Mouse (Mus musculus) hindbrain, embryonic 11.5 days (tissue): ENCODE measurements around the gene Tlr6. TPM values are rescaled to one million over a fixed set of nuclear protein-coding genes. Genes with fewer than 3 reads are reported as not detected.

Source experiments
- ATAC-seq: fragments of 200-750 bp; cut with Nextera tagmentation; 2 replicates; pipeline ENCODE4 v1.8.0; 2017; ENCODE audit warnings: mild to moderate bottlenecking, moderate TSS enrichment, moderate library complexity; ENCODE audit not compliant: low FRiP score
- DNase-seq: peaks from one replicate; pipeline ENCODE4 v3.0.0-alpha.2; 2015; ENCODE audit warnings: low spot score
- H3K27ac ChIP-seq: fragments of 300-500 bp; sonication (generic); 2 replicates; pipeline ENCODE4 v1.5.1; 2014; ENCODE audit warnings: mild to moderate bottlenecking, low read depth, low read length
- H3K27me3 ChIP-seq: fragments of 300-500 bp; sonication (generic); 2 replicates; pipeline ENCODE4 v1.6.1; 2014; ENCODE audit warnings: mild to moderate bottlenecking, low read length, moderate library complexity, mixed read lengths; ENCODE audit not compliant: control insufficient read depth, insufficient read depth
- H3K36me3 ChIP-seq: fragments of 300-500 bp; sonication (generic); 2 replicates; pipeline ENCODE4 v1.6.1; 2014; ENCODE audit warnings: mild to moderate bottlenecking, low read length, moderate library complexity, mixed read lengths; ENCODE audit not compliant: control insufficient read depth, insufficient read depth
- H3K4me1 ChIP-seq: fragments of 300-500 bp; sonication (generic); replicated peaks from 2 replicates; pipeline ENCODE4 v1.6.1; 2014; ENCODE audit warnings: low read length, mixed read lengths; ENCODE audit not compliant: control insufficient read depth, insufficient read depth
- H3K4me2 ChIP-seq: fragments of 300-500 bp; sonication (generic); replicated peaks from 2 replicates; pipeline ENCODE4 v1.6.1; 2014; ENCODE audit warnings: mild to moderate bottlenecking, low read depth, low read length
- H3K4me3 ChIP-seq: fragments of 300-500 bp; sonication (generic); 2 replicates; pipeline ENCODE4 v1.5.1; 2014; ENCODE audit warnings: low read depth, low read length
- H3K9ac ChIP-seq: fragments of 300-500 bp; sonication (generic); 2 replicates; pipeline ENCODE4 v1.6.1; 2014; ENCODE audit warnings: low read depth, low read length
- H3K9me3 ChIP-seq: fragments of 300-500 bp; sonication (generic); 2 replicates; pipeline ENCODE4 v1.6.1; 2016; ENCODE audit warnings: low read length; ENCODE audit not compliant: control insufficient read depth
- WGBS: fragments of 180-500 bp; shearing (Covaris S2); extraction: QIAGEN DNeasy Blood & Tissue Kit; methylation state at CpG from one replicate; pipeline ENCODE4 v1.1.7; 2014; 5-methylcytosine and 5-hydroxymethylcytosine counted together
- polyA plus RNA-seq: library from polyadenylated mRNA; unstranded; fragments of >200 nt; fragmentation: Nextera tagmentation; extraction: Ambion mirVana; gene quantifications from 2 replicates; pipeline ENCODE4 v1.2.1, GENCODE M21; 2014

Tlr6 gene
- polyA plus RNA-seq, 1 experiment from 2014 or later = 1.1 TPM

DNA sequence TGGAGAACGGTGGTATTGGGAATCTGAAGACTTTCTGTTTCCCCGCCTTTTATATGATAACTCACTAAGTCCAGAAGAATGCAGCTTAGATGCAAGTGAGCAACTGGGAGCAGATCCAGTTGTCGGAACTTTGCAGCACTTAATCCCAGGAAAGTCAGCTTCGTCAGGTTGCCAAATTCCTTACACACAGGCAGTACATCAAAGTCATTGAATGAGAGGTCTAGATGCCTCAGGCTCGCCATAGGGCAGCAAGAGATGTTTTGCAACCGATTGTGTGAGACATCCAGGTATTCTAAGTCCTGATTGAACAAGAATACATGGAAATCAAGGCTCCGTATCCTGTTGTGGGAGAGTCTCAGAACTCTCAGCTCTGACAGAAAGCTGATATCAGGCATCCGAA, 5.0 kb downstream of the Tlr6 start:
- 85% methylated on average over 8 of the region's 8 CpGs for WGBS
- no peaks in the 10 kb centered on the region for H3K27me3 ChIP-seq
- no peak for DNase-seq
- H3K4me2 ChIP-seq = no peak overlapping the region
- no peak overlapping the region for H3K27ac ChIP-seq
- H3K9me3 ChIP-seq = no peaks in the 10 kb centered on the region
- ATAC-seq = no peak
- H3K4me3 ChIP-seq = no peak overlapping the region
- H3K9ac ChIP-seq = no peak overlapping the region
- H3K4me1 ChIP-seq = no peaks in the 10 kb centered on the region
- H3K36me3 ChIP-seq = no peaks in the 10 kb centered on the region

- ATAC-seq = no peak
These were observed 8.4 kb downstream of the Tlr6 start for GRCm38 (mm10) chr5:64951486-64951885.

DNA sequence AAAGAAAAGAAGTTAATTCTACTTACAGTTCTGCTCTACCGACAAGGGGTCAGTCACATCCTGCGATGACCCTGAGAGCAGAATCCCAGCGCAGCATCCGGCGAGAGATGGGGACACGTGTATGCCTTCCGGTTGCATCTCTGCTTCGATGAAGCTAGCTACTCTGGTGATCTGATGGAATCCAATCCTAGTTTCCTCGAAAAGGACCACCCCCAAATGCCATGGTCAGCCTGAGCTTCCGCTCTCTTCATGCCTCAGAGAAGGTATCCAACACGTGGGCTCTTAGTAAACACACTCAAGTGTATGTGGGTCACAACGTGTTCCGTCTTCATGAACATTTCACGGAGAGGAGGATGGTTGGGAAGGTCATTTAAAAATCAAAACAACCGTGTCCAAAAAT, 27.1 kb downstream of the Tlr6 start:
- Histone ChIP-seq H3K36me3 (no peaks in the 10 kb centered on the region), H3K4me3 (no peak overlapping the region), H3K27ac (no peak overlapping the region), H3K9ac (no peak overlapping the region), H3K4me1 (no peaks in the 10 kb centered on the region), H3K27me3 (no peaks in the 10 kb centered on the region), H3K9me3 (no peaks in the 10 kb centered on the region), H3K4me2 (no peak overlapping the region)
- no peak for DNase-seq
- 91% methylated on average over 15 of the region's 15 CpGs for WGBS
- ATAC-seq = no peak

More at GRCm38 (mm10) chr5:64951486-64951885, 8.4 kb downstream of the Tlr6 start:
- H3K9ac ChIP-seq = no peak overlapping the region
- H3K27me3 ChIP-seq = no peaks in the 10 kb centered on the region
- WGBS = 92% methylated on average over 5 of the region's 5 CpGs
- H3K4me1 ChIP-seq = no peaks in the 10 kb centered on the region
- H3K27ac ChIP-seq = no peak overlapping the region
- no peak for DNase-seq
- no peaks in the 10 kb centered on the region for H3K9me3 ChIP-seq
- no peak overlapping the region for H3K4me2 ChIP-seq
- no peaks in the 10 kb centered on the region for H3K36me3 ChIP-seq
- H3K4me3 ChIP-seq = no peak overlapping the region

DNA sequence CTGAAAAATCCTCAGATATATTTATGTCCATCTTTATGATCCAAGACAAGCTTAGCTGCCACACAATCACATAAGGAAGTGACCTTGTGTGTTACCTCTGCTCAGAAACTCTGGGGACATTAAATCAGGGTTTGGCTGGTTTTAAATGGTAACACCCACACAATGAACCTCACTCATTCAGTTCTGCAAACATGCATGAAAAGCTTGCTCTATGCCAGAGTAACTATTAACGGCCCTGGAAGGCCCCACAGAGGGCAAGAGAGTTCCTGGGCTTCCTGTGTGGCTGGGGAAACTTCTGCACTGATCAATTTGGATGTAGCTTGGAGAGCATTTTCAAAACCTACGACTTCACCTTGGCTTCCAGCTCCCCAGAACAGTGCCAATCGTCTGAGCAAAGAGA, 27.7 kb downstream of the Tlr6 start:
- Histone ChIP-seq H3K4me2 (no peak overlapping the region), H3K27me3 (no peaks in the 10 kb centered on the region), H3K27ac (no peak overlapping the region), H3K36me3 (no peaks in the 10 kb centered on the region), H3K9ac (no peak overlapping the region), H3K9me3 (no peaks in the 10 kb centered on the region), H3K4me3 (no peak overlapping the region), H3K4me1 (no peaks in the 10 kb centered on the region)
- WGBS = 69% methylated on average over 3 of the region's 3 CpGs
- ATAC-seq (no peak), DNase-seq (no peak)

GRCm38 (mm10) chr5:64922891-64923381, 37.0 kb downstream of the Tlr6 start:
- Histone ChIP-seq H3K9ac (no peak overlapping the region), H3K4me3 (no peak overlapping the region), H3K27ac (no peak overlapping the region), H3K4me2 (no peak overlapping the region), H3K9me3 (no peaks in the 10 kb centered on the region), H3K36me3 (no peaks in the 10 kb centered on the region), H3K4me1 (no peaks in the 10 kb centered on the region), H3K27me3 (no peaks in the 10 kb centered on the region)
- ATAC-seq (no peak), DNase-seq (no peak)
- 91% methylated on average over 5 of the region's 5 CpGs for WGBS

DNA sequence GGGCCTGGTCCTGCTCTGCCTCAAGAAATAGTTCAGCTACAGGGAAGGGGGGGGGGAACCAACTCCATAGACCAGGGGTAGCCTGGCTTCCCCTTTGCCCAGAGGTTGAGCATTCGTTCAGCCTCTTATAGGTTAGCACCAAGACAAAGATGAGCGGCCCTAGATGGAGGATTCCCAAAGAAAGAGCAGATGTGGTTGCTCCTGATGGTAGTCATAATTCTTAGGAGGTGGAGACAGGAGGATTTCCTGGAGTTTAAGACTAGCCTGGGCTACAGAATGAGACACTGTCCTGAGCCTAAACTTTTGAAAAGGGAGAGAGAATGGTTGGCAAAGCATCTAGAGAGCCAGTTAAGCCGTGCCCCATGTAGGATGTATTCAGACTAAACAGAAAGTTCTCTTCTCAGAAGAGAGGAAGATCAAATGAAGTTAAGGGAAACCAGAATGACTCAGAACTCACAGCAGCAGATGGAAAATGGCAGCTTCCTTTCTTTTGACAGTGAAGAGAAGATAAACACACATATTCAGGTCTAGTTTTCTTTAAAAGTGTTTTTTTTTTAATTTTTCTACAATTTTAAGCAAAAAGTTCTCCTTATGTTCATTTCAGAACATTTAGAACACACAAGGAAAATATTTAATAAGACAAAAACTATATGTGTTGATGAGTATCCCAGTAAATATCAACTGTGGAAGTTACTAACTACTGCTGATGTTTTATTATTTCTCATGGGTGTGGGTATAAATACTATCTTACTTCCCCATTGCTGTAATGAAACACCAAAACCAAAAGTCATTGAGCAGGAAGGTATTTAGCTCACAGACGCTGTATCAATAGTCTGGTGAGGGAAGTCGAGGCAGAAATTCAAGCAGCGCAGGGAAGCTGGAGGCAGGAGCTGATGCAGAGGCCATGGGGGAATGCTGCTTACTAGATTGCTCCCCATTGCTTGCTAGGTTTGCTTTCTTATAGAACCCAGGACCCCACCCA, 41.0 kb downstream of the Tlr6 start:
- no peak overlapping the region for H3K27ac ChIP-seq
- H3K4me2 ChIP-seq = no peak overlapping the region

DNA sequence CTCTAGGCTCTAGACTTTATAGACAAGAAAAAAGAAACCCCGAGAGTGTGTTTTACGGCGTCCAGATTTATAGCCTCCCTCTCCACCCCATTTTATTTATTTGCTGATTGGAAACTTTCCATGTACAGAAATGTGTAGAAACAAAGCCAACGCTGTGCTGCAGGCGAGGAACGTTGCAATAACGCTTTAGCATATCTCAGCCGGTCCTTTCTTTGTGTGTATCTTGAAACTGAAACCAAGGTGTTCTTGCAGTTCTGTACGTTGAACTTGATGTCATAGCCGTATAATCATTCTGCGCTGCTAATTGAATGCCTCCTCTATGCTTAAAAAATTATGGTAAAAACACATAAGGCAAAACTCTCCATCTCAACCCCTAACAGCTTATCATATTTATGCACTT, 42.2 kb downstream of the Tlr6 start:
- no peaks in the 10 kb centered on the region for H3K4me1 ChIP-seq
- H3K36me3 ChIP-seq = no peaks in the 10 kb centered on the region
- WGBS = 95% methylated on average over 11 of the region's 11 CpGs
- H3K27me3 ChIP-seq = no peaks in the 10 kb centered on the region
- H3K4me2 ChIP-seq = no peak overlapping the region
- H3K9me3 ChIP-seq = no peaks in the 10 kb centered on the region
- no peak overlapping the region for H3K9ac ChIP-seq
- ATAC-seq = no peak
- H3K4me3 ChIP-seq = no peak overlapping the region
- DNase-seq = no peak
- H3K27ac ChIP-seq = no peak overlapping the region

More for the DNA sequence above, 41.0 kb downstream of the Tlr6 start:
- Histone ChIP-seq H3K27me3 (no peaks in the 10 kb centered on the region), H3K9me3 (no peaks in the 10 kb centered on the region), H3K4me1 (no peaks in the 10 kb centered on the region), H3K36me3 (no peaks in the 10 kb centered on the region), H3K9ac (no peak overlapping the region), H3K4me3 (no peak overlapping the region)
- ATAC-seq (no peak), DNase-seq (no peak)
- 91% methylated on average over 6 of the region's 6 CpGs for WGBS

GRCm38 (mm10) chr5:64917161-64917560, 42.7 kb downstream of the Tlr6 start:
- H3K4me1 ChIP-seq = no peaks in the 10 kb centered on the region
- H3K9ac ChIP-seq = no peak overlapping the region
- DNase-seq (no peak), ATAC-seq (no peak)
- WGBS = 91% methylated on average over 9 of the region's 9 CpGs
- H3K27me3 ChIP-seq = no peaks in the 10 kb centered on the region
- H3K9me3 ChIP-seq = no peaks in the 10 kb centered on the region
- H3K4me3 ChIP-seq = no peak overlapping the region
- H3K27ac ChIP-seq = no peak overlapping the region
- no peak overlapping the region for H3K4me2 ChIP-seq
- H3K36me3 ChIP-seq = no peaks in the 10 kb centered on the region
